Mouse (Mus musculus) spleen, adult 10 weeks (tissue): ENCODE measurements around the gene Bola1. TPM values are rescaled to one million over a fixed set of nuclear protein-coding genes. Genes with fewer than 3 reads are reported as not detected.

Experiments
- polyA plus RNA-seq: library from polyadenylated mRNA; stranded (reverse); fragments of 350-450 nt; fragmentation: Illumina TruSeq; extraction: RNeasy Lipid Tissue Mini Kit (QIAGEN cat#74804); gene quantifications from one replicate; pipeline ENCODE4 v1.2.3, GENCODE M21; 2015; ENCODE audit warnings: low replicate concordance; ENCODE audit not compliant: insufficient read depth

Gene Bola1
- 1.8 TPM for polyA plus RNA-seq

DNA sequence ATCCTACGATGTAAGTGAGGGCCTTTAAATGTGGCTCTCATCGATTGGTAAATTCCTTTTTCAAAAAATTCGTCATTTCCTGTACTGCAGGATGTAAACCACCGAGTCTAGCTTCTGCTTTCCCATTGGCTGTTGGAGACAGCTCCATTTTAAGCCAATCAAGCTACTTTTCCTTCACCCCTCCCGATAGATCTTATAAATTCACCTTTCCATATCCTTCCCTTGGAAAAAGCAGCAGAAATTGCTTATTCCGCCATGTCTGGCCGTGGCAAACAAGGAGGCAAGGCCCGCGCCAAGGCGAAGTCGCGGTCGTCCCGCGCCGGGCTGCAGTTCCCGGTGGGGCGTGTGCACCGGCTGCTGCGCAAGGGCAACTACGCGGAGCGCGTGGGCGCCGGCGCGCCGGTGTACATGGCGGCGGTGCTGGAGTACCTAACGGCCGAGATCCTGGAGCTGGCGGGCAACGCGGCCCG is at the start of gene Bola1, which contains the start of gene Hist2h2ab:
Bola1 (minus strand) TSS at position 49 of the 470 bp plus-strand sequence.
Hist2h2ab (plus strand) TSS at position 205 of the 470 bp plus-strand sequence.

DNA sequence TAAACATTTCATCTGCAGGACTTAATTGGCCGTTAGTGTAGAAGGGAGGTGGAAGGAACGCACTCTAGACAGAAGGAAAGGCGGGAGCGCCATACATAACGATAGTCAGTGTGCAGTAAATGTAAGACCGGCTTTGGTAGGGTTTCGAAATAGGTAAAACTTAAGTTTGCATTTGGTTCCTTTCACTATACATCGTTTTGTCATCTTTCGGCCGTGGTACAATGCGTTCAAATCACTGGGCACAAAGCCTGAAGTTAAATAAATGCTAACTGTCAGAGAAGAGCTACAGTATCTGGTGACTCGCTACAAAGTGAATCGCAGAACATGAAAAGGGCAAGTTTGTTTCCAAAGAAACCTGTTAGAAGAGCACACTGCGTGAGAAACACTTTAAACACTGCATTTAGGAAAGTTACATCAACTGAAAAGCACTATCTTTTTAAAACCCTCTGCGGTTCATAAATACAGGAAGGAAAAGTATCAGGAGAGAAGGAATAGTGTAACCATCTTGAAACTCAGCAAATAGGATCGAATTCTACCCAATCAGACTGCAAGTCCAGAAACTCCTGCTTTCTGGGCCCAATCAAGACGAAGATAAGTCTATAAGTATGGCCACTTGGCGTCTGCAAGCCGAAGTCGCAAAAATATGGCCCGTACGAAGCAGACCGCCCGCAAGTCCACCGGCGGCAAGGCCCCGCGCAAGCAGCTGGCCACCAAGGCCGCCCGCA is 48.7 kb upstream of the Bola1 start, which contains the start of gene Hist2h3b:
Hist2h3b (plus strand) TSS at position 604 of the 725 bp plus-strand sequence.

DNA sequence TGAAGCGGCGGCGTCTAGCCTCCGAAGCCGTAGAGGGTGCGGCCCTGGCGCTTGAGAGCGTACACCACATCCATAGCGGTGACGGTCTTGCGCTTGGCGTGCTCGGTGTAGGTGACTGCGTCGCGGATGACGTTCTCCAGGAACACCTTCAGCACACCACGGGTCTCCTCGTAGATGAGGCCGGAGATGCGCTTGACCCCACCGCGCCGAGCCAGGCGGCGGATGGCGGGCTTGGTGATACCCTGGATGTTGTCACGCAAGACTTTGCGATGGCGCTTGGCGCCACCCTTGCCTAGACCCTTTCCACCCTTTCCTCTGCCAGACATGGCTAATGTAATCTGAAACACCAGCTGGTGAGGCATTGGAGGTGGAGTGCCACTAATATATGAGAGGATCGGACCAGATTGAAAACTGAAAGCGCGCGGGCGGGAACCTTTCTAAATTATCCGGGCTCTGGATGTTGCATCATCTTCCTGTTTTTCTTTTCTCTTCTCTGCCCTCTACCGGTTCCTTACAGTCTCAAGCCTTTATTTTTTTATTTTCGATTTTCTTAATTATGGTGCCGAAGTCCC is 43.6 kb upstream of the Bola1 start, which contains the start of gene Hist2h4:
Hist2h4 (minus strand) TSS at position 333 of the 572 bp plus-strand sequence.

DNA sequence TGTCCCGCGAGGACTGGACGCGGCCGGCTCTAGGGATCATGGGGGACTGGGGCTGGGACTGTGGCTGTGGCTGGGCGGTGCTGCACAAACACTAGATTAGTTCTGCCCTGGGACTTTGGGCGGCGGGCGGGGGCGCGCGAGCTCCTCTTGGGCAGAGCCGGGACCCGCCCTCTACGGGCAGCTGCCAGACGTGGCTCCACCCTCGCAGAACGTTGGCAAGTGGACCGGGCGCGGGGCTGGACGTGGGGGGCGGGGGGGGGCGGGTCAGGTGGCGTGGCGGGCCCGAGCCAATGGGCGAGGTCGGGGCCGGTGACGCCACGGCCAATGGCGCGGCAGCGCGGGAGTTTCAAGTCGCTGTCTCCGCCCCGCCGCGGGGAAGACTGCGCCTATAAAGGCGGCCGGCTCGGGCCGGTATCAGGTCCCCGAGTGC is 26.9 kb upstream of the Bola1 start, which contains the start of gene Hist2h3c1:
Hist2h3c1 (plus strand) TSS at position 259 of the 430 bp plus-strand sequence.

DNA sequence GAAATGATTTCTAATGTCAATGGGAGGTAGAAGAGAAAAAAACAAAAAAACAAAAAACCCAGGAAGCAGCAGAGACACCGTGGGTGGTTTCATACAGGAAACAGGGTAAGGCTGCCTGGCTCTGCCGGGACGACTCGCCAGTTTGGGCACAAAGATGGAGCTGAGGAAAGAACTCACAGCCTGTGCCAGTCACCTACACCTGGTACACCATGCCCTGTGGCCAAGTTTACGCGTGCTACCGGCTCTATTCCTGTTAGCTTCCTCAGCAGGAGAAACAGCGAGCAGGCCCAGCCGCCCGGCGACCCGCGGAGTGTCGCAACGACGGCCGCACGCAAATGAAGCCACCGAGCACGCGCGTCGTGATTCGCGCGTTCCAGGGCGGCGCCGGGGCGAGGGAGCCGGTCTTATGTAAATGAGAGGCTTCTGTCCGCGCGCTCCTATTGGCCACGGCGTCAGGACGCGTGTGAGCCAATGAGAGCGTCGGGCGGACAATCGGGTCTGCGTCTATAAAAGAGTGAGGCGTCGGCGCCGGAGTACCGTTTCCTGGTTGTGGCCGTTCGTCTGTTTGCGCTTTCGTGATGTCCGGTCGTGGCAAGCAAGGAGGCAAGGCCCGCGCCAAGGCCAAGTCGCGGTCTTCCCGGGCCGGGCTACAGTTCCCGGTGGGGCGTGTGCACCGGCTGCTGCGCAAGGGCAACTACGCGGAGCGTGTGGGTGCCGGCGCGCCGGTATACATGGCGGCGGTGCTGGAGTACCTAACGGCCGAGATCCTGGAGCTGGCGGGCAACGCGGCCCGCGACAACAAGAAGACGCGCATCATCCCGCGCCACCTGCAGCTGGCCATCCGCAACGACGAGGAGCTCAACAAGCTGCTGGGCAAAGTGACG is 25.7 kb upstream of the Bola1 start, which contains the start of gene Hist2h2aa1:
Hist2h2aa1 (plus strand) TSS at position 495 of the 884 bp plus-strand sequence.

DNA sequence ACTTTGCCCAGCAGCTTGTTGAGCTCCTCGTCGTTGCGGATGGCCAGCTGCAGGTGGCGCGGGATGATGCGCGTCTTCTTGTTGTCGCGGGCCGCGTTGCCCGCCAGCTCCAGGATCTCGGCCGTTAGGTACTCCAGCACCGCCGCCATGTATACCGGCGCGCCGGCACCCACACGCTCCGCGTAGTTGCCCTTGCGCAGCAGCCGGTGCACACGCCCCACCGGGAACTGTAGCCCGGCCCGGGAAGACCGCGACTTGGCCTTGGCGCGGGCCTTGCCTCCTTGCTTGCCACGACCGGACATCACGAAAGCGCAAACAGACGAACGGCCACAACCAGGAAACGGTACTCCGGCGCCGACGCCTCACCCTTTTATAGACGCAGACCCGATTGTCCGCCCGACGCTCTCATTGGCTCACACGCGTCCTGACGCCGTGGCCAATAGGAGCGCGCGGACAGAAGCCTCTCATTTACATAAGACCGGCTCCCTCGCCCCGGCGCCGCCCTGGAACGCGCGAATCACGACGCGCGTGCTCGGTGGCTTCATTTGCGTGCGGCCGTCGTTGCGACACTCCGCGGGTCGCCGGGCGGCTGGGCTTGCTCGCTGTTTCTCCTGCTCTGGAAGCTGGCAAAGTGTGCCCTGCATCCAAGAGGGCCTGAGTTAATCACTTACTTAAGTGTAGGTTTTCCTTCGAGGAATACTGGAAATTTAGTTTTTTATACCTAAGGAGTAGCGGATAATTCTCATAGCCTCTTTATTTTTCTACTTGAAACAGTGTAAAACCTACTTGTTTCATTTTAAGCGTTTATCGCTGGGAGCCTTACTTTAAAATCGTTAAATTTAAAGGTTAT is 20.7 kb upstream of the Bola1 start, which contains the start of gene Hist2h2aa2:
Hist2h2aa2 (minus strand) TSS at position 328 of the 850 bp plus-strand sequence.

DNA sequence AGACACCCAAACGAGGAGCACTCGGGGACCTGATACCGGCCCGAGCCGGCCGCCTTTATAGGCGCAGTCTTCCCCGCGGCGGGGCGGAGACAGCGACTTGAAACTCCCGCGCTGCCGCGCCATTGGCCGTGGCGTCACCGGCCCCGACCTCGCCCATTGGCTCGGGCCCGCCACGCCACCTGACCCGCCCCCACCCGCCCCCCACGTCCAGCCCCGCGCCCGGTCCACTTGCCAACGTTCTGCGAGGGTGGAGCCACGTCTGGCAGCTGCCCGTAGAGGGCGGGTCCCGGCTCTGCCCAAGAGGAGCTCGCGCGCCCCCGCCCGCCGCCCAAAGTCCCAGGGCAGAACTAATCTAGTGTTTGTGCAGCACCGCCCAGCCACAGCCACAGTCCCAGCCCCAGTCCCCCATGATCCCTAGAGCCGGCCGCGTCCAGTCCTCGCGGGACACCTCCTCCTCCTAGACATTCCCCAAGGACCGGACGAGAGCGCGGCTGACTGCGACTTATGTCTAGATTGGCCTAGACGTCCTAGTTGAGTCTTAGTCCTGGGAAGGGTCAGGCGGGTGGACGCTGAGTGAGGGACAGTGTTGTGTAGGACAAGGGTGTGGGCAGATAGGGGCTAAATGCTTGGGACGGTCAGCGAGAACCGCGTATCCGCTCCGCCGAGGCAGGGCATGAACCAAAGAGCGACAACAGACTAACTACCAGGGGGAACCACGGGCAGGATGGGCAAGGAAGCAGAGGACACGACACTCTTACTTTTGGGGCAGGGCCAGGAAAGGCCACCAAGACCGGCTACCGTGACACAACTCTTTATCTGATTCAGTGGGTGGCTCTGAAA is 19.7 kb upstream of the Bola1 start, which contains the start of gene Hist2h3c2:
Hist2h3c2 (minus strand) TSS at position 174 of the 840 bp plus-strand sequence.

DNA sequence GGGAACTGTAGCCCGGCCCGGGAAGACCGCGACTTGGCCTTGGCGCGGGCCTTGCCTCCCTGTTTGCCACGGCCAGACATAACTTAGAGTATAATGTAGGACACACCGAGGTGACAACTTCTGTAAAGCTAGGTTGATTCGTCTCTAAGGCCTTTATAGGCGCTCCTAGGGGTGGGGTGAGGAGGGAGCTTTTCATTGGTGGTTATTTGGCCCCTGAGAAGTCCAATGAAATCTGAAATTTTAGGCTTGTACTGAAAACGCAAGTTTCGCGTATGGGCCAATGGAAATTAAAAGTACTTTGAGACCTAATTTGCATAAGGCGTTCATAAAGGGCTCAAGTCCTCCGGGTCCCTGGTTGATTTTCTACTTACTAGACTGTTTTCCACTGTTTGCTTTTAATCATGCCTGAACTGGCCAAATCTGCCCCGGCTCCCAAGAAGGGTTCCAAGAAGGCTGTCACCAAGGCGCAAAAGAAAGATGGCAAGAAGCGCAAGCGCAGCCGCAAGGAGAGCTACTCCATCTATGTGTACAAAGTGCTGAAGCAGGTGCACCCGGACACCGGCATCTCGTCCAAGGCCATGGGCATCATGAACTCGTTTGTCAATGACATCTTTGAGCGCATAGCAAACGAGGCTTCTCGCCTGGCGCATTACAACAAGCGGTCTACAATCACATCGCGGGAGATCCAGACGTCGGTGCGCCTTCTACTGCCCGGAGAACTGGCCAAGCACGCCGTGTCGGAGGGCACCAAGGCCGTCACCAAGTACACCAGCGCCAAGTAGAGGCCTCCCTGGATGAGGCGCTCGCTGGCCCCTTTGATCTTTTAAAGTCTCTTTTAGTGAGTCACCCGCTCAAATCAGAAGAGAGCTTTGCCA is 1.5 kb upstream of the Bola1 start, which contains the start of the genes Hist2h2ac and Hist2h2be:
Hist2h2ac (minus strand) TSS at position 116 of the 875 bp plus-strand sequence.
Hist2h2be (plus strand) TSS at position 355 of the 875 bp plus-strand sequence.

DNA sequence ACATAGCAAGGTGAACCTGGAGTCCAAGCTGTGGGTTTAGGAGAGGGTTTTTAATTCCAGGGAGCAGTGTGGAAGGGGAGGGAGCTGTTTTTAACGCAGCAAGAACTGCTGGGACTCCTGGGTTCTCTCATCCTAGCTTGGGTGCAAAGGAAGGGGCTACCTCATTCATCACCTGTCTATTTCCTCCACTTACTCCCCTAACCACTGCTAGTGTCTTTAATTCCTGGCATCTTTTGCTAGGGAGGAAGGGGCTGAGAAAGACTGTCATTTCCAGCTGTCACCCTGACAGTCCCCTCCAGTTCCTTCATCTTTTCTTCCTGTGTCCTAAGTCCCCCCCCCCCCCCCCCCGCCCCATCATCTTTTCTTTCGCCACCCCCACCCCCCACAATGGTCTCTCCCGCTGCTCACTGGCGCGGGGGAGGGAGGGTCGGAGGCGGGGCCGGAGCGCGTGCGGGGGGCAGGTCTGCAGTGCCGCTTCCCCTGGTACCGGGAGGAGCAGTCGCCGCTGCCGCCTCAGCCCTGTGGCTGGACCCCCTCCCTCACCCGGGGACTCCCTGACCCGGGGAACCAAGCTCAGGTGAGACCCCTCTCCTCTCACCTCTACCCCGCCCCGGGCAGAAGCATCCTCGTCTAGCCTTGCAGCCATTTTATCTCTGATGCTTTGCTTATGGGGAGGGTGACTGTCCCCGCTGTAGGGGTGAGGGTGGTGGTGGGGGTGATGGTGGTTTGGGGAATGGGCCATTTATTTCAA is 38.6 kb downstream of the Bola1 start, which contains the start of gene Sv2a:
Sv2a (plus strand) TSS at position 425 of the 751 bp plus-strand sequence.

DNA sequence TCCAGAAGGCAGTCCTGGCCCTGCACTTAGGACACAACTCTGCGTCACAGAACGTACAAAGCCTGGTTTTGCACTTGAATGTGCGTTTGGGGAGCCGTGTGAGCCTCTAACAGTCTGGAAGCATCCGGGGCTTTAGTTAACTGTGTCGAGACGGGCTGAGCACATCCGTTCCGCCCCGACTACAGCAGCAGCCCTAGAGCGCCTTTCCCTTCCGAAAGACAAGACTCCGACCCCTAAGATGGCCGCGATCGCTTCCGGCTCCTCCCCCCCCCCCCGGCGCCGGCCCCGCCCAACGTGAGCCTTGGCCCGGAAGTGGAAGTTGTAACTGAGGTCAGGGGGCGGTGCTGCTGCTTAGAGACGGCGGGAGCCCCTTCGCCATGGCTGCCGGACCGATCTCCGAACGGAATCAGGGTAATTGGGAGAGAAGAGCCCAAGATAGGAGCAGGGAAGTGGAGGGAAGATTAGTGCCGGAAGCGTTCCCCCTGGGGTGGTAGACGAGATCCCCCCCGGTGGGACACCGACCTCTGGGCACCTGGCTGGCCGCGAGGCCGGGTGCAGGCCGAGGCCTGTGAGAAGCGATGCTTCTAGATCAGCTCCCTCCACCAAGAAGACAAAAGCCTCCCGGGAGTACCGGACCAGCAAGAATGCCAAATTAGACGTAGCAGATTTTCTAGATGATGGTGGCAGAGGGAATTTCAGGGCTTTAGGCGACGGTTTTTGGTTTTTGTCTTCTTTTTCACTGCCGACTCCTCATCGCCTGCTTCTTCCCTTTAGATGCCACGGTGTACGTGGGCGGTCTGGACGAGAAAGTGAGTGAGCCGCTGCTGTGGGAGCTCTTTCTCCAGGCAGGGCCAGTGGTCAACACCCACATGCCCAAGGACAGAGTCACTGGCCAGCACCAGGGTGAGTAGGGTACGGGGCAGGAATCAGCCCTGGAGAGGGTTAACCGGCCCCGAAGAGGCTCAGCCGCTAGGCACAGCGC is 47.0 kb downstream of the Bola1 start, which contains the start of gene Sf3b4:
Sf3b4 (plus strand) TSS at position 136 of the 982 bp plus-strand sequence.

DNA sequence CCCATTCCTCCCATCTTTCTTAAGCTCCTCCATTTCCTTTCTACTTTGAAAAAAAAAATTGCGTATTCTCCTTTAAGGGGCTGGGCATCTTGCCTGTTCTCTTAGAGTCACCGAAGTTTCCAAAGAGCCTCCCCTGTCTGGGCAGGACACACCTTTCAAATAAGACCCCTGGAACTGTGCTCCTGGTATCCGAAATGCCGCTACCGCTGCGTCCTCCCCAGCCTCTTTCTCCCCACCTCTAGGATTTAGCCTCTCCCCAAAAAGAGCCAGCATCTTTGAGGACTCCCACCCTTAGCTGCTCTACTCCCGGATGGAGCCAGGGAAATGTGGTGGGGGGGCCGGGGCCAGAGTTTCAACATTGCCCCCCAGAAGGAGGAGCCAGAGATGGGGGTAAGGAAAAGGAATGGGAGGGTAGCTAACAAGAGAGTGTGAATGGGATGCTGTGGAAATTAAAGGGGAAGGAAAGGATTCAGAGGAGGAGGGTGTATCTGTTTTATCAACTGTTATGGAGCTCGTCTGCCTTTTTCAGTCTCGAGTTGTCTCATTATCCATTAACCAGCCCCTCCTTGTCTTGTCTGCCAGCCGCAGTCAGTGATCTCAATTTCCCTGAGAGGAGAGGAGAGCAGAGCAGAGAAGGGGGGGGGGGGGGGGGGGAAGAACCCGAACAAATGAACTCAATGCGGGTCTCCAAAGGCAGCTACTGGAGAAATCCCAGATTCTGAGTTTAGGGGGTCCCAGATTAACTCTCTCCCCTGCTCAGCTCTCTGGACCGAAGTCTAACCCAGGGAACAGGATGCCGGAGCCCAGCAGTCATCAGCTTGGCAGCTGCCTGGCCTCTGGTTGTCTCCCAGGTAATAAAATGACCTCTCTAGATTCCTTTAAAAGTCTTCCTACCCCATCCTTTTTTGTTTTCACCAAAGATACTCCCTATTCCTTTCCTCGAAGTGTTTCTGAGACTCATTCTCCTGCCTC is 57.4 kb downstream of the Bola1 start, which contains the start of gene Mtmr11:
Mtmr11 (plus strand) TSS at position 136 of the 972 bp plus-strand sequence.

